11 mouse cellular contexts compared by ENCODE assay signal in genomic region chr7:127711456-127711855, GRCm38 (mm10). TPM values are rescaled to one million over a fixed set of nuclear protein-coding genes. Genes with fewer than 3 reads are reported as not detected.
DNase-seq lines count a peak whose midpoint lies in the region; ATAC-seq lines count a peak whose summit lies in the region.
"Had no signal": no experiment of that assay in that cellular context is flagged by ENCODE, and none has a peak within 500 bp of the region (broad histone marks: within the 10 kb centered on the region; RNA-seq: fewer than 3 reads in every experiment).

No protein-coding gene starts in this region.

- no peak for DNase-seq in hindbrain, embryonic 11.5 days (ENCODE audit: low spot score)
- peak; percentile 19 for DNase-seq in thymus, postnatal 0 days (ENCODE audit: low spot score)
- no peak for DNase-seq in thymus, postnatal 4 days
- DNase-seq in layer of hippocampus, adult 8-10 months (ENCODE audit: low spot score in 2 of 2): no peak
- no peak for DNase-seq in left cerebral cortex, postnatal 25 days (ENCODE audit: low spot score in 2 of 2)

- H3K27ac ChIP-seq in hindbrain, embryonic 12.5 days: peak overlapping the region; percentile 79; the same call in 1 of the 2 replicates
- H3K27ac ChIP-seq in hindbrain, embryonic 11.5 days (ENCODE audit: low read depth, low read length): no peak overlapping the region
- H3K27ac ChIP-seq: left cerebral cortex, adult 2 months had no signal

- no peaks in the 10 kb centered on the region for H3K27me3 ChIP-seq in hindbrain, embryonic 12.5 days
- no peaks in the 10 kb centered on the region for H3K27me3 ChIP-seq in hindbrain, embryonic 11.5 days (ENCODE audit: control insufficient read depth, insufficient read depth, low read length)
- H3K27me3 ChIP-seq: midbrain, embryonic 15.5 days had no signal

- 81% methylated on average over 3 of the region's 3 CpGs for WGBS in hindbrain, embryonic 12.5 days
- WGBS in hindbrain, embryonic 11.5 days: 77% methylated on average over 3 of the region's 3 CpGs

- no peak overlapping the region for H3K9ac ChIP-seq in hindbrain, embryonic 12.5 days
- no peak overlapping the region for H3K9ac ChIP-seq in hindbrain, embryonic 11.5 days (ENCODE audit: low read depth, low read length)
- H3K9ac ChIP-seq: midbrain, embryonic 15.5 days had no signal

- no peak for ATAC-seq in hindbrain, embryonic 12.5 days (ENCODE audit: low FRiP score)
- no peak for ATAC-seq in hindbrain, embryonic 11.5 days (ENCODE audit: low FRiP score)
- ATAC-seq in granulocyte monocyte progenitor cell, adult 5-6 weeks (replicated peaks; ENCODE audit: poor library complexity, severe bottlenecking): peak; percentile 10; the same call in 1 of the 2 replicates
- ATAC-seq: midbrain, embryonic 15.5 days had no signal

- intact Hi-C loops in left cerebral cortex, postnatal 25 days (cut with DNase I): no loop called here

- no peak overlapping the region for H3K4me3 ChIP-seq in hindbrain, embryonic 12.5 days
- no peak overlapping the region for H3K4me3 ChIP-seq in hindbrain, embryonic 11.5 days (ENCODE audit: low read depth, low read length)
- H3K4me3 ChIP-seq: left cerebral cortex, adult 2 months; midbrain, embryonic 15.5 days had no signal

- peaks cover 1% of the 10 kb centered on the region for H3K36me3 ChIP-seq in hindbrain, embryonic 12.5 days
- H3K36me3 ChIP-seq in hindbrain, embryonic 11.5 days (ENCODE audit: control insufficient read depth, insufficient read depth, low read length): no peaks in the 10 kb centered on the region
- H3K36me3 ChIP-seq: midbrain, embryonic 15.5 days had no signal

- H3K4me2 ChIP-seq in hindbrain, embryonic 12.5 days (replicated peaks): no peak overlapping the region
- H3K4me2 ChIP-seq in hindbrain, embryonic 11.5 days (replicated peaks; ENCODE audit: low read depth, low read length): no peak overlapping the region
- H3K4me2 ChIP-seq: midbrain, embryonic 15.5 days had no signal

- H3K9me3 ChIP-seq in hindbrain, embryonic 12.5 days (replicated peaks): no peaks in the 10 kb centered on the region
- H3K9me3 ChIP-seq in hindbrain, embryonic 11.5 days (ENCODE audit: control insufficient read depth, low read length): no peaks in the 10 kb centered on the region
- H3K9me3 ChIP-seq: midbrain, embryonic 15.5 days had no signal

- H3K4me1 ChIP-seq in hindbrain, embryonic 12.5 days: peaks cover 27% of the 10 kb centered on the region
- H3K4me1 ChIP-seq in hindbrain, embryonic 11.5 days (replicated peaks; ENCODE audit: control insufficient read depth, insufficient read depth, low read length): peaks cover 13% of the 10 kb centered on the region

RNA-seq across cellular contexts. Expression of gene Ctf1, which starts 1.1 kb away (rescaled TPM):
- polyA plus RNA-seq in hindbrain, embryonic 12.5 days (2016; fragmentation: Nextera tagmentation; extraction: Ambion mirVana): 10.2 and 12.4 TPM in 2 replicates
- 6.8 and 9.2 TPM in 2 replicates for polyA plus RNA-seq in hindbrain, embryonic 11.5 days (2014; fragmentation: Nextera tagmentation; extraction: Ambion mirVana)
- polyA plus RNA-seq in thymus, postnatal 0 days (2015; fragmentation: Nextera tagmentation; extraction: Ambion mirVana): 13.1 and 13.5 TPM in 2 replicates
- 0.73 and 1.2 TPM in 2 replicates for total RNA-seq in granulocyte monocyte progenitor cell, adult 5-6 weeks (2014; fragmentation: Nextera tagmentation)
- total RNA-seq in granulocyte monocyte progenitor cell, adult 5-6 weeks (2017): 0.90 and 3.2 TPM in 2 replicates
- total RNA-seq in layer of hippocampus, adult 8-10 months (2022): 1 to 10 TPM; 3.1 to 5.2 (median 3.5) TPM
- 1 to 10 TPM; 2.6 to 3.4 TPM for total RNA-seq in left cerebral cortex, postnatal 25 days (2021)

RNA-seq across cellular contexts. Expression of gene Bcl7c, which starts 2.7 kb away (rescaled TPM):
- polyA plus RNA-seq in hindbrain, embryonic 12.5 days (2016; fragmentation: Nextera tagmentation; extraction: Ambion mirVana): 87.4 and 103 TPM in 2 replicates
- 58.4 and 61.5 TPM in 2 replicates for polyA plus RNA-seq in hindbrain, embryonic 11.5 days (2014; fragmentation: Nextera tagmentation; extraction: Ambion mirVana)
- 98.1 and 112 TPM in 2 replicates for polyA plus RNA-seq in thymus, postnatal 0 days (2015; fragmentation: Nextera tagmentation; extraction: Ambion mirVana)
- total RNA-seq in granulocyte monocyte progenitor cell, adult 5-6 weeks (2014; fragmentation: Nextera tagmentation): 50.9 and 81.5 TPM in 2 replicates
- total RNA-seq in granulocyte monocyte progenitor cell, adult 5-6 weeks (2017): 39.3 and 57.5 TPM in 2 replicates
- total RNA-seq in layer of hippocampus, adult 8-10 months (2022): 10 to 100 TPM; 26.5 to 38.4 (median 31.9) TPM
- 10 to 100 TPM; 37.6 to 43.0 TPM for total RNA-seq in left cerebral cortex, postnatal 25 days (2021)

RNA-seq across cellular contexts. Expression of gene Ctf2, which starts 20.5 kb away (rescaled TPM):
- polyA plus RNA-seq in hindbrain, embryonic 12.5 days (2016; fragmentation: Nextera tagmentation; extraction: Ambion mirVana): 0.21 TPM in 1 of 2 replicates, not detected in the other
- polyA plus RNA-seq in hindbrain, embryonic 11.5 days (2014; fragmentation: Nextera tagmentation; extraction: Ambion mirVana): 0.15 and 0.22 TPM in 2 replicates
- polyA plus RNA-seq in thymus, postnatal 0 days (2015; fragmentation: Nextera tagmentation; extraction: Ambion mirVana): 0.06 TPM in 1 of 2 replicates, not detected in the other
- not detected in 2 replicates for total RNA-seq in granulocyte monocyte progenitor cell, adult 5-6 weeks (2014; fragmentation: Nextera tagmentation)
- 0.31 TPM in 1 of 2 replicates, not detected in the other for total RNA-seq in granulocyte monocyte progenitor cell, adult 5-6 weeks (2017)
- total RNA-seq in layer of hippocampus, adult 8-10 months (2022): not detected
- not detected for total RNA-seq in left cerebral cortex, postnatal 25 days (2021)
- total RNA-seq: gastrocnemius, adult 18-20 months; left cerebral cortex, adult 2 months had no signal
- polyA plus RNA-seq: brain, embryonic 14.5 days had no signal

RNA-seq across cellular contexts. Expression of gene Fbxl19, which starts 32.9 kb away (rescaled TPM):
- 10.7 and 11.4 TPM in 2 replicates for polyA plus RNA-seq in hindbrain, embryonic 12.5 days (2016; fragmentation: Nextera tagmentation; extraction: Ambion mirVana)
- 6.2 and 10.7 TPM in 2 replicates for polyA plus RNA-seq in hindbrain, embryonic 11.5 days (2014; fragmentation: Nextera tagmentation; extraction: Ambion mirVana)
- polyA plus RNA-seq in thymus, postnatal 0 days (2015; fragmentation: Nextera tagmentation; extraction: Ambion mirVana): 1.6 and 1.7 TPM in 2 replicates
- total RNA-seq in granulocyte monocyte progenitor cell, adult 5-6 weeks (2014; fragmentation: Nextera tagmentation): 11.1 and 11.7 TPM in 2 replicates
- total RNA-seq in granulocyte monocyte progenitor cell, adult 5-6 weeks (2017): 13.8 and 17.7 TPM in 2 replicates
- 10 to 100 TPM; 52.2 to 65.5 (median 56.3) TPM for total RNA-seq in layer of hippocampus, adult 8-10 months (2022)
- 10 to 100 TPM; 81.3 to 88.2 TPM for total RNA-seq in left cerebral cortex, postnatal 25 days (2021)

RNA-seq across cellular contexts. Expression of gene Orai3, which starts 58.2 kb away (rescaled TPM):
- 9.6 and 10.0 TPM in 2 replicates for polyA plus RNA-seq in hindbrain, embryonic 12.5 days (2016; fragmentation: Nextera tagmentation; extraction: Ambion mirVana)
- 6.7 and 8.5 TPM in 2 replicates for polyA plus RNA-seq in hindbrain, embryonic 11.5 days (2014; fragmentation: Nextera tagmentation; extraction: Ambion mirVana)
- 16.1 TPM in 2 replicates for polyA plus RNA-seq in thymus, postnatal 0 days (2015; fragmentation: Nextera tagmentation; extraction: Ambion mirVana)
- total RNA-seq in granulocyte monocyte progenitor cell, adult 5-6 weeks (2014; fragmentation: Nextera tagmentation): 36.8 and 41.2 TPM in 2 replicates
- total RNA-seq in granulocyte monocyte progenitor cell, adult 5-6 weeks (2017): 22.7 and 22.8 TPM in 2 replicates
- 10 to 100 TPM; 25.8 to 30.7 (median 29.4) TPM for total RNA-seq in layer of hippocampus, adult 8-10 months (2022)
- total RNA-seq in left cerebral cortex, postnatal 25 days (2021): 10 to 100 TPM; 23.1 to 23.7 TPM
